Comparison of ENCODE assay signal across 17 mouse cellular contexts in genomic region chr2:137049367-137049766, GRCm38 (mm10).
DNase-seq lines count a peak whose midpoint lies in the region; ATAC-seq and TF ChIP-seq lines count a peak whose summit lies in the region.
"Had no signal": no experiment of that assay in that cellular context is flagged by ENCODE, and none has a peak within 500 bp of the region (broad histone marks: within the 10 kb centered on the region; RNA-seq: fewer than 3 reads in every experiment).

No protein-coding gene starts in this region.

- no peak overlapping the region for H3K9ac ChIP-seq in lung, embryonic 16.5 days (ENCODE audit: low read length)
- no peak overlapping the region for H3K9ac ChIP-seq in stomach, embryonic 16.5 days (ENCODE audit: low read length)
- H3K9ac ChIP-seq in midbrain, embryonic 16.5 days (ENCODE audit: low read depth, low read length): no peak overlapping the region
- H3K9ac ChIP-seq: heart, embryonic 13.5 days; liver, embryonic 15.5 days; midbrain, embryonic 12.5 days; stomach, embryonic 15.5 days had no signal

- peak; percentile 34; the same call in 1 of the 2 replicates for ATAC-seq in lung, embryonic 16.5 days (ENCODE audit: low read depth)
- ATAC-seq in stomach, embryonic 16.5 days (ENCODE audit: insufficient read depth, low FRiP score): 0 out of 2 replicates have a peak, but pooled peaks have one; percentile 7
- ATAC-seq in midbrain, embryonic 16.5 days: no peak
- ATAC-seq: forebrain, embryonic 16.5 days had no signal

- no peaks in the 10 kb centered on the region for H3K9me3 ChIP-seq in lung, embryonic 16.5 days (ENCODE audit: control insufficient read depth, low read length)
- no peaks in the 10 kb centered on the region for H3K9me3 ChIP-seq in stomach, embryonic 16.5 days (replicated peaks; ENCODE audit: control insufficient read depth, low read length)
- H3K9me3 ChIP-seq in midbrain, embryonic 16.5 days (replicated peaks; ENCODE audit: control insufficient read depth, low read length, poor library complexity, severe bottlenecking): no peaks in the 10 kb centered on the region
- H3K9me3 ChIP-seq: liver, embryonic 15.5 days; midbrain, embryonic 12.5 days; stomach, embryonic 15.5 days had no signal

- H3K27ac ChIP-seq in lung, embryonic 16.5 days (ENCODE audit: low read length): no peak overlapping the region
- no peak overlapping the region for H3K27ac ChIP-seq in stomach, embryonic 16.5 days (ENCODE audit: low read length)
- no peak overlapping the region for H3K27ac ChIP-seq in midbrain, embryonic 16.5 days (ENCODE audit: low read length)
- H3K27ac ChIP-seq: heart, embryonic 13.5 days; liver, embryonic 15.5 days; midbrain, embryonic 12.5 days; stomach, embryonic 15.5 days had no signal

- no peaks in the 10 kb centered on the region; the same call in 1 of the 2 replicates for H3K36me3 ChIP-seq in lung, embryonic 16.5 days (ENCODE audit: control insufficient read depth, insufficient read depth, low read length)
- H3K36me3 ChIP-seq in stomach, embryonic 16.5 days (ENCODE audit: control insufficient read depth, insufficient read depth, low read length): no peaks in the 10 kb centered on the region
- H3K36me3 ChIP-seq in midbrain, embryonic 16.5 days (ENCODE audit: control insufficient read depth, insufficient read depth, low read length): no peaks in the 10 kb centered on the region
- H3K36me3 ChIP-seq: liver, embryonic 15.5 days; stomach, embryonic 15.5 days had no signal

- peak; percentile 92 for DNase-seq in heart, adult 11 months
- DNase-seq in heart, postnatal 14 days: no peak
- peak; percentile 20 to 39 for DNase-seq in lung, adult 18-20 months
- no peak for DNase-seq in lung, adult 2 months
- no peak for DNase-seq in cerebellum, adult 8-10 months
- DNase-seq: adrenal gland, adult 2 months; cerebellum, adult 9-10 months; kidney, adult 8-10 months; right cerebral cortex, postnatal 14 days had no signal

- WGBS in lung, adult 2 months: 47% methylated on average over 2 of the region's 2 CpGs
- 58% methylated on average over 2 of the region's 2 CpGs for WGBS in lung, embryonic 16.5 days
- 55% methylated on average over 2 of the region's 2 CpGs for WGBS in stomach, embryonic 16.5 days
- WGBS in midbrain, embryonic 16.5 days: 86% methylated on average over 2 of the region's 2 CpGs

- TF ChIP-seq POLR2A in lung, adult 2 months (IDR thresholded peaks at IDR 0.05; ENCODE audit: borderline replicate concordance, extremely low read depth, low read depth, low read length): no peak

- intact Hi-C loops in heart, postnatal 14 days (cut with DNase I): no loop called here

- H3K4me2 ChIP-seq in lung, embryonic 16.5 days (ENCODE audit: low read depth, low read length): no peak overlapping the region
- H3K4me2 ChIP-seq in stomach, embryonic 16.5 days (ENCODE audit: low read depth, low read length): no peak overlapping the region
- H3K4me2 ChIP-seq in midbrain, embryonic 16.5 days (ENCODE audit: low read length): no peak overlapping the region
- H3K4me2 ChIP-seq: heart, embryonic 13.5 days; liver, embryonic 15.5 days; midbrain, embryonic 12.5 days; stomach, embryonic 15.5 days had no signal

- H3K4me1 ChIP-seq in lung, adult 2 months (ENCODE audit: control insufficient read depth, insufficient read depth, low read length): peaks cover 4% of the 10 kb centered on the region; the same call in 1 of the 2 replicates
- no peaks in the 10 kb centered on the region; the same call in 1 of the 2 replicates for H3K4me1 ChIP-seq in lung, embryonic 16.5 days (replicated peaks; ENCODE audit: control insufficient read depth, insufficient read depth, low read length)
- H3K4me1 ChIP-seq in stomach, embryonic 16.5 days (ENCODE audit: control insufficient read depth, insufficient read depth, low read length): peaks cover 4% of the 10 kb centered on the region; the same call in 1 of the 2 replicates
- H3K4me1 ChIP-seq in midbrain, embryonic 16.5 days (ENCODE audit: control insufficient read depth, insufficient read depth, low read length): no peaks in the 10 kb centered on the region
- H3K4me1 ChIP-seq: liver, embryonic 15.5 days; midbrain, embryonic 12.5 days; stomach, embryonic 15.5 days had no signal

- no peak overlapping the region for H3K4me3 ChIP-seq in lung, adult 2 months (replicated peaks; ENCODE audit: extremely low read depth, low read depth, low read length)
- H3K4me3 ChIP-seq in lung, embryonic 16.5 days (ENCODE audit: low read length): no peak overlapping the region
- no peak overlapping the region for H3K4me3 ChIP-seq in stomach, embryonic 16.5 days (replicated peaks; ENCODE audit: low read length)
- no peak overlapping the region for H3K4me3 ChIP-seq in midbrain, embryonic 16.5 days (ENCODE audit: low read depth, low read length)
- H3K4me3 ChIP-seq: heart, embryonic 13.5 days; liver, embryonic 15.5 days; midbrain, embryonic 12.5 days; stomach, embryonic 15.5 days had no signal

- no peaks in the 10 kb centered on the region for H3K27me3 ChIP-seq in lung, embryonic 16.5 days (ENCODE audit: control insufficient read depth, insufficient read depth, low read depth, low read length)
- H3K27me3 ChIP-seq in stomach, embryonic 16.5 days (ENCODE audit: control insufficient read depth, insufficient read depth, low read length): no peaks in the 10 kb centered on the region
- no peaks in the 10 kb centered on the region for H3K27me3 ChIP-seq in midbrain, embryonic 16.5 days (ENCODE audit: control insufficient read depth, insufficient read depth, low read depth, low read length)
- H3K27me3 ChIP-seq: heart, embryonic 13.5 days; liver, embryonic 15.5 days; midbrain, embryonic 12.5 days; stomach, embryonic 15.5 days had no signal

- TF ChIP-seq CTCF in lung, adult 2 months (IDR thresholded peaks at IDR 0.05; ENCODE audit: insufficient read depth, low read length): no peak

Comparison
In these comparisons a context has a peak if more than half of its experiments do, and no peak if none do; other contexts are left out.
1. DNase-seq: peak in heart, adult 11 months (single experiment) and lung, adult 18-20 months (2 of 2); none in heart, postnatal 14 days (0 of 2), lung, adult 2 months (single experiment) and cerebellum, adult 8-10 months (single experiment).